Comparison of ENCODE assay signal across 8 mouse cellular contexts in the genomic region with DNA sequence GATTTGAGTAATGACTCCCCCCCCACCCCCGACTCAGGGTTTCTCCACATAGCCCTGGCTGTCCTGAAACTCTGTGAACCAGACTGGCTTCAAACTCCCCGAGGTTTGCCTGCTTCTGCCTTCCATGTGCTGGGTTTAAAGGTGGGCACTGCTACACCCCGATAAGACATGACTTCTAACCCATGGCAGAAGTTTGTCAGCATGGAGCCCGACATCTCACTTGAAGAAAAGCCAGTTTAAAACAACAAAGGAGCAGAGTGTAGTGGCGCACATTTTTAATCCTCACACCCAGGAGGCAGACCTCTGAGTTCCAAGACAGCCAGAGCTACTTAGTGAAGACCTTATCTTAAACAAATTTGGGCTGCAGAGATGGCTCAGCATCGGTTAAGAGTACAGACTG. TPM values are rescaled to one million over a fixed set of nuclear protein-coding genes. Genes with fewer than 3 reads are reported as not detected.
DNase-seq lines count a peak whose midpoint lies in the region; ATAC-seq and TF ChIP-seq lines count a peak whose summit lies in the region.

No protein-coding gene starts in this region.

- peak overlapping the region; percentile 56; the same call in 1 of the 2 replicates for H3K9ac ChIP-seq in kidney, postnatal 0 days (ENCODE audit: low read depth, low read length)
- H3K9ac ChIP-seq in hindbrain, embryonic 16.5 days (ENCODE audit: low read depth, low read length) = no peak overlapping the region; the same call in 1 of the 2 replicates
- H3K9ac ChIP-seq in midbrain, embryonic 16.5 days (ENCODE audit: low read depth, low read length) = peak overlapping the region; percentile 75; the same call in 1 of the 2 replicates

- peak overlapping the region; percentile 64 for H3K4me2 ChIP-seq in kidney, postnatal 0 days (ENCODE audit: low read length)
- H3K4me2 ChIP-seq in hindbrain, embryonic 16.5 days (ENCODE audit: low read length) = peak overlapping the region; percentile 84
- peak overlapping the region; percentile 62 for H3K4me2 ChIP-seq in midbrain, embryonic 16.5 days (ENCODE audit: low read length)

- H3K36me3 ChIP-seq in kidney, postnatal 0 days (ENCODE audit: insufficient read depth, low read length) = 0 out of 2 replicates have a peak, but pooled peaks cover 8% of the 10 kb centered on the region
- peaks cover 30% of the 10 kb centered on the region for H3K36me3 ChIP-seq in embryonic facial prominence, embryonic 10.5 days (replicated peaks)
- peaks cover 10% of the 10 kb centered on the region for H3K36me3 ChIP-seq in hindbrain, embryonic 16.5 days (ENCODE audit: control insufficient read depth, insufficient read depth, low read length)
- H3K36me3 ChIP-seq in midbrain, embryonic 16.5 days (ENCODE audit: control insufficient read depth, insufficient read depth, low read length) = peaks cover 4% of the 10 kb centered on the region; the same call in 1 of the 2 replicates

- no peaks in the 10 kb centered on the region for H3K9me3 ChIP-seq in kidney, postnatal 0 days (replicated peaks; ENCODE audit: low read length)
- no peaks in the 10 kb centered on the region for H3K9me3 ChIP-seq in embryonic facial prominence, embryonic 10.5 days
- H3K9me3 ChIP-seq in hindbrain, embryonic 16.5 days (ENCODE audit: control insufficient read depth, low read length) = no peaks in the 10 kb centered on the region
- H3K9me3 ChIP-seq in midbrain, embryonic 16.5 days (replicated peaks; ENCODE audit: control insufficient read depth, low read length, poor library complexity, severe bottlenecking) = no peaks in the 10 kb centered on the region

- no peak for TF ChIP-seq CTCF in kidney, postnatal 0 days (IDR thresholded peaks at IDR 0.05; ENCODE audit: low read depth)

- DNase-seq in kidney, postnatal 0 days (ENCODE audit: low spot score) = no peak
- no peak for DNase-seq in kidney, adult 8-10 months
- DNase-seq in embryonic facial prominence, embryonic 10.5 days (ENCODE audit: low spot score) = no peak
- no peak for DNase-seq in adrenal gland, adult 8-10 months
- no peak for DNase-seq in urinary bladder, adult 18-20 months (ENCODE audit: low spot score in 2 of 2)
- DNase-seq in spleen, postnatal 4 days (ENCODE audit: low spot score in 2 of 2) = no peak

- no peak for ATAC-seq in kidney, postnatal 0 days (replicated peaks; ENCODE audit: low FRiP score, low read depth)
- ATAC-seq in hindbrain, embryonic 16.5 days = no peak
- ATAC-seq in midbrain, embryonic 16.5 days = no peak

- no peaks in the 10 kb centered on the region for H3K27me3 ChIP-seq in kidney, postnatal 0 days (ENCODE audit: insufficient read depth, low read length)
- H3K27me3 ChIP-seq in embryonic facial prominence, embryonic 10.5 days (replicated peaks; ENCODE audit: low read depth, poor library complexity, severe bottlenecking) = 0 out of 2 replicates have a peak, but pooled peaks cover 5% of the 10 kb centered on the region
- H3K27me3 ChIP-seq in hindbrain, embryonic 16.5 days (replicated peaks; ENCODE audit: control insufficient read depth, insufficient read depth, low read length) = no peaks in the 10 kb centered on the region
- H3K27me3 ChIP-seq in midbrain, embryonic 16.5 days (ENCODE audit: control insufficient read depth, insufficient read depth, low read depth, low read length) = no peaks in the 10 kb centered on the region

- peaks cover 7% of the 10 kb centered on the region; the same call in 1 of the 2 replicates for H3K4me1 ChIP-seq in kidney, postnatal 0 days (replicated peaks; ENCODE audit: insufficient read depth, low read length)
- peaks cover 24% of the 10 kb centered on the region for H3K4me1 ChIP-seq in embryonic facial prominence, embryonic 10.5 days
- H3K4me1 ChIP-seq in hindbrain, embryonic 16.5 days (ENCODE audit: control insufficient read depth, insufficient read depth, low read depth, low read length) = peaks cover 15% of the 10 kb centered on the region
- H3K4me1 ChIP-seq in midbrain, embryonic 16.5 days (ENCODE audit: control insufficient read depth, insufficient read depth, low read length) = peaks cover 14% of the 10 kb centered on the region

- H3K27ac ChIP-seq in kidney, postnatal 0 days = no peak overlapping the region
- H3K27ac ChIP-seq in embryonic facial prominence, embryonic 10.5 days (replicated peaks) = no peak overlapping the region
- H3K27ac ChIP-seq in hindbrain, embryonic 16.5 days (ENCODE audit: low read depth, low read length) = peak overlapping the region; percentile 86; the same call in 1 of the 2 replicates
- no peak overlapping the region for H3K27ac ChIP-seq in midbrain, embryonic 16.5 days (ENCODE audit: low read length)

- 30% methylated on average over 6 of the region's 6 CpGs for WGBS in kidney, postnatal 0 days
- WGBS in embryonic facial prominence, embryonic 10.5 days = 41% methylated on average over 6 of the region's 6 CpGs
- WGBS in hindbrain, embryonic 16.5 days = 42% methylated on average over 6 of the region's 6 CpGs
- WGBS in midbrain, embryonic 16.5 days = 33% methylated on average over 6 of the region's 6 CpGs

- H3K4me3 ChIP-seq in kidney, postnatal 0 days (replicated peaks; ENCODE audit: low read depth, low read length) = peak overlapping the region; percentile 60; the same call in 1 of the 2 replicates
- H3K4me3 ChIP-seq in embryonic facial prominence, embryonic 10.5 days = peak overlapping the region; percentile 83
- H3K4me3 ChIP-seq in hindbrain, embryonic 16.5 days (ENCODE audit: low read length) = peak overlapping the region; percentile 77; the same call in 1 of the 2 replicates
- H3K4me3 ChIP-seq in midbrain, embryonic 16.5 days (ENCODE audit: low read depth, low read length) = peak overlapping the region; percentile 57

RNA-seq across cellular contexts. Expression of a gene that starts 0.7 kb away (rescaled TPM):
- 90.6 and 94.3 TPM in 2 replicates for polyA plus RNA-seq in kidney, postnatal 0 days (2015; fragmentation: Nextera tagmentation; extraction: Ambion mirVana)
- polyA plus RNA-seq in embryonic facial prominence, embryonic 10.5 days (2016; fragmentation: Nextera tagmentation; extraction: Ambion mirVana) = 90.9 and 92.2 TPM in 2 replicates
- polyA plus RNA-seq in hindbrain, embryonic 16.5 days (2015; fragmentation: Nextera tagmentation; extraction: Ambion mirVana) = 95.8 and 104 TPM in 2 replicates
- polyA plus RNA-seq in midbrain, embryonic 16.5 days (2015; fragmentation: Nextera tagmentation; extraction: Ambion mirVana) = 100 and 104 TPM in 2 replicates
- 100 to 1,000 TPM; 119 to 222 (median 142) TPM for total RNA-seq in adrenal gland, adult 8-10 months (2022)

RNA-seq across cellular contexts. Expression of a gene that starts 16.9 kb away (rescaled TPM):
- polyA plus RNA-seq in kidney, postnatal 0 days (2015; fragmentation: Nextera tagmentation; extraction: Ambion mirVana) = 6.9 and 8.3 TPM in 2 replicates
- 9.0 and 9.9 TPM in 2 replicates for polyA plus RNA-seq in embryonic facial prominence, embryonic 10.5 days (2016; fragmentation: Nextera tagmentation; extraction: Ambion mirVana)
- 16.8 and 19.4 TPM in 2 replicates for polyA plus RNA-seq in hindbrain, embryonic 16.5 days (2015; fragmentation: Nextera tagmentation; extraction: Ambion mirVana)
- polyA plus RNA-seq in midbrain, embryonic 16.5 days (2015; fragmentation: Nextera tagmentation; extraction: Ambion mirVana) = 19.6 and 23.1 TPM in 2 replicates
- total RNA-seq in adrenal gland, adult 8-10 months (2022) = 10 to 100 TPM in 3 of 4 experiments, 1 to 10 TPM in 1; 8.6 to 11.7 (median 11.2) TPM

RNA-seq across cellular contexts. Expression of a gene that starts 21.8 kb away (rescaled TPM):
- 251 and 271 TPM in 2 replicates for polyA plus RNA-seq in kidney, postnatal 0 days (2015; fragmentation: Nextera tagmentation; extraction: Ambion mirVana)
- 592 and 614 TPM in 2 replicates for polyA plus RNA-seq in embryonic facial prominence, embryonic 10.5 days (2016; fragmentation: Nextera tagmentation; extraction: Ambion mirVana)
- polyA plus RNA-seq in hindbrain, embryonic 16.5 days (2015; fragmentation: Nextera tagmentation; extraction: Ambion mirVana) = 1,336 TPM in 2 replicates
- polyA plus RNA-seq in midbrain, embryonic 16.5 days (2015; fragmentation: Nextera tagmentation; extraction: Ambion mirVana) = 1,597 and 1,674 TPM in 2 replicates
- total RNA-seq in adrenal gland, adult 8-10 months (2022) = 100 to 1,000 TPM in 1 of 4 experiments, 10 to 100 TPM in 3; 86.2 to 109 (median 94.4) TPM

RNA-seq across cellular contexts. Expression of a gene that starts 30.1 kb away (rescaled TPM):
- 47.7 and 51.1 TPM in 2 replicates for polyA plus RNA-seq in kidney, postnatal 0 days (2015; fragmentation: Nextera tagmentation; extraction: Ambion mirVana)
- 0.28 and 0.34 TPM in 2 replicates for polyA plus RNA-seq in embryonic facial prominence, embryonic 10.5 days (2016; fragmentation: Nextera tagmentation; extraction: Ambion mirVana)
- polyA plus RNA-seq in hindbrain, embryonic 16.5 days (2015; fragmentation: Nextera tagmentation; extraction: Ambion mirVana) = 0.34 and 0.46 TPM in 2 replicates
- polyA plus RNA-seq in midbrain, embryonic 16.5 days (2015; fragmentation: Nextera tagmentation; extraction: Ambion mirVana) = 0.19 TPM in 1 of 2 replicates, not detected in the other
- total RNA-seq in adrenal gland, adult 8-10 months (2022) = under 1 TPM in 1 of 4 experiments, not detected in 3; 0.21 TPM

RNA-seq across cellular contexts. Expression of a gene that starts 43.7 kb away (rescaled TPM):
- polyA plus RNA-seq in kidney, postnatal 0 days (2015; fragmentation: Nextera tagmentation; extraction: Ambion mirVana) = 1,008 and 1,013 TPM in 2 replicates
- polyA plus RNA-seq in embryonic facial prominence, embryonic 10.5 days (2016; fragmentation: Nextera tagmentation; extraction: Ambion mirVana) = 1,425 and 1,473 TPM in 2 replicates
- 847 and 892 TPM in 2 replicates for polyA plus RNA-seq in hindbrain, embryonic 16.5 days (2015; fragmentation: Nextera tagmentation; extraction: Ambion mirVana)
- polyA plus RNA-seq in midbrain, embryonic 16.5 days (2015; fragmentation: Nextera tagmentation; extraction: Ambion mirVana) = 1,000 and 1,072 TPM in 2 replicates
- total RNA-seq in adrenal gland, adult 8-10 months (2022) = 100 to 1,000 TPM; 220 to 285 (median 257) TPM
